Mouse (Mus musculus) CH12.LX (cell line): ENCODE measurements around the gene Arl4c. TPM values are rescaled to one million over a fixed set of nuclear protein-coding genes. Genes with fewer than 3 reads are reported as not detected.

Experiments
- DNase-seq: peaks from one replicate; pipeline ENCODE4 v3.0.0-alpha.2; 2013; ENCODE audit errors: extremely low read depth
- H3K27ac ChIP-seq: 2 replicates; pipeline ENCODE4 v1.5.1; 2012; ENCODE audit warnings: low read depth, mild to moderate bottlenecking, control low read depth, moderate library complexity; ENCODE audit not compliant: insufficient read depth
- H3K27me3 ChIP-seq: replicated peaks from 2 replicates; pipeline ENCODE3; 2012; ENCODE audit warnings: inconsistent platforms
- H3K36me3 ChIP-seq, 2 experiments: replicated peaks in 1 of 2; 2 replicates each; pipeline versions ENCODE3 to v1.6.1; 2012; ENCODE audit warnings: inconsistent platforms in 1 of 2, low read length in 1 of 2, mild to moderate bottlenecking in 1 of 2, mixed read lengths in 1 of 2, moderate library complexity in 1 of 2; ENCODE audit not compliant: control insufficient read depth in 1 of 2, insufficient read depth in 1 of 2
- H3K4me1 ChIP-seq, 2 experiments: 2 replicates each; pipeline ENCODE4 v1.6.1; 2012; ENCODE audit warnings: inconsistent platforms in 1 of 2, moderate library complexity in 1 of 2; ENCODE audit not compliant: insufficient read depth in 2 of 2, control insufficient read depth in 1 of 2
- H3K4me2 ChIP-seq: 2 replicates; pipeline ENCODE4 v1.6.1; 2012; ENCODE audit warnings: low read depth, mild to moderate bottlenecking, control low read depth; ENCODE audit not compliant: poor library complexity, insufficient read depth, severe bottlenecking
- H3K4me3 ChIP-seq, 3 experiments: fragments of 150-350 bp in 1 of 3; sonication (generic) in 1 of 3; replicated peaks in 1 of 3; 2 replicates each; pipeline versions ENCODE3 to v1.5.1; 2011 to 2012; ENCODE audit warnings: low read depth in 2 of 3, low read length in 2 of 3, mild to moderate bottlenecking in 2 of 3, moderate library complexity in 2 of 3, control low read depth in 1 of 3, improper control_type of control experiment in 1 of 3, inconsistent platforms in 1 of 3, mixed read lengths in 1 of 3; ENCODE audit not compliant: poor library complexity in 1 of 3
- H3K79me2 ChIP-seq: replicated peaks from 2 replicates; pipeline ENCODE4 v1.6.1; 2012; ENCODE audit warnings: mild to moderate bottlenecking, moderate library complexity; ENCODE audit not compliant: control insufficient read depth, poor library complexity, insufficient read depth, severe bottlenecking; ENCODE audit errors: extremely low read depth
- H3K9ac ChIP-seq: 2 replicates; pipeline ENCODE4 v1.6.1; 2012; ENCODE audit warnings: low read depth, mild to moderate bottlenecking, control low read depth, moderate library complexity; ENCODE audit not compliant: insufficient read depth
- H3K9me3 ChIP-seq: replicated peaks from 2 replicates; pipeline ENCODE3; 2012; ENCODE audit warnings: low read length, inconsistent platforms, mixed read lengths
- BHLHE40 ChIP-seq: IDR thresholded peaks from 2 replicates; pipeline ENCODE4 v1.6.1; 2011; ENCODE audit warnings: mild to moderate bottlenecking, low read depth, low read length, improper control_type of control experiment
- CHD1 ChIP-seq: IDR thresholded peaks from 2 replicates; pipeline ENCODE4 v1.6.1; 2012; ENCODE audit warnings: low read depth, low read length, improper control_type of control experiment, inconsistent platforms
- CHD2 ChIP-seq: IDR thresholded peaks from 2 replicates; pipeline ENCODE4 v1.6.1; 2011; ENCODE audit warnings: low read length, improper control_type of control experiment
- E2F4 ChIP-seq: IDR thresholded peaks from 2 replicates; pipeline ENCODE4 v1.6.1; 2011; ENCODE audit warnings: low read depth, low read length, improper control_type of control experiment; ENCODE audit not compliant: insufficient replicate concordance
- ELF1 ChIP-seq: IDR thresholded peaks from 2 replicates; pipeline ENCODE4 v1.6.1; 2014; ENCODE audit warnings: low read depth, mild to moderate bottlenecking, inconsistent platforms, low read length, improper control_type of control experiment
- EP300 ChIP-seq: IDR thresholded peaks from 2 replicates; pipeline ENCODE4 v1.6.1; 2011; ENCODE audit warnings: low read length, improper control_type of control experiment
- ETS1 ChIP-seq: conservative IDR thresholded peaks from 2 replicates; pipeline ENCODE4 v1.6.1; 2012; ENCODE audit warnings: low read depth, mild to moderate bottlenecking, inconsistent platforms, low read length, improper control_type of control experiment, moderate library complexity
- KAT2A ChIP-seq: IDR thresholded peaks from 2 replicates; pipeline ENCODE4 v1.6.1; 2012; ENCODE audit warnings: low read length, improper control_type of control experiment, inconsistent platforms; ENCODE audit not compliant: insufficient replicate concordance
- MAFK ChIP-seq: IDR thresholded peaks from 2 replicates; pipeline ENCODE4 v1.6.1; 2011; ENCODE audit warnings: low read length, improper control_type of control experiment; ENCODE audit not compliant: insufficient replicate concordance
- MAX ChIP-seq: IDR thresholded peaks from 2 replicates; pipeline ENCODE4 v1.6.1; 2011; ENCODE audit warnings: low read length, improper control_type of control experiment
- MAZ ChIP-seq: IDR thresholded peaks from 2 replicates; pipeline ENCODE4 v1.6.1; 2012; ENCODE audit warnings: low read depth, mild to moderate bottlenecking, inconsistent platforms, low read length, improper control_type of control experiment, moderate library complexity
- MXI1 ChIP-seq: IDR thresholded peaks from 2 replicates; pipeline ENCODE4 v1.6.1; 2011; ENCODE audit warnings: mild to moderate bottlenecking, low read depth, low read length, improper control_type of control experiment
- NELFE ChIP-seq: IDR thresholded peaks from 2 replicates; pipeline ENCODE4 v1.6.1; 2011; ENCODE audit warnings: low read depth, low read length, improper control_type of control experiment
- NRF1 ChIP-seq: IDR thresholded peaks from 2 replicates; pipeline ENCODE4 v1.6.1; 2014; ENCODE audit warnings: low read depth, mild to moderate bottlenecking, inconsistent platforms, low read length, improper control_type of control experiment, moderate library complexity
- PAX5 ChIP-seq: IDR thresholded peaks from 2 replicates; pipeline ENCODE4 v1.6.1; 2012; ENCODE audit warnings: low read length, inconsistent platforms, mixed read lengths
- POLR2AphosphoS2 ChIP-seq: IDR thresholded peaks from 2 replicates; pipeline ENCODE4 v1.6.1; 2011; ENCODE audit warnings: low read depth, low read length, improper control_type of control experiment
- SMC3 ChIP-seq: IDR thresholded peaks from 2 replicates; pipeline ENCODE4 v1.6.1; 2011; ENCODE audit warnings: low read depth, low read length, improper control_type of control experiment
- TCF12 ChIP-seq: IDR thresholded peaks from 2 replicates; pipeline ENCODE4 v1.6.1; 2014; ENCODE audit warnings: low read depth, mild to moderate bottlenecking, inconsistent platforms, low read length, improper control_type of control experiment
- USF2 ChIP-seq: conservative IDR thresholded peaks from 2 replicates; pipeline ENCODE4 v1.6.1; 2011; ENCODE audit warnings: low read depth, low read length, improper control_type of control experiment
- ZC3H11A ChIP-seq: IDR thresholded peaks from 2 replicates; pipeline ENCODE4 v1.6.1; 2012; ENCODE audit warnings: low read depth, mild to moderate bottlenecking, inconsistent platforms, low read length, improper control_type of control experiment
- ZMIZ1 ChIP-seq: IDR thresholded peaks from 2 replicates; pipeline ENCODE4 v1.6.1; 2012; ENCODE audit warnings: low read depth, mild to moderate bottlenecking, inconsistent platforms, low read length, improper control_type of control experiment
- dilution Hi-C: fragments of 300-500 bp; cut with MboI; formaldehyde crosslinking; loops from 2 replicates; pipeline ENCODE4 v1.14.3; 2020; ENCODE audit warnings: low sequenced_read_pairs; ENCODE audit not compliant: extremely low pct_unique_long_range_greater_than_20kb, extremely low pct_ligation_motif_present
- in situ Hi-C: fragments of 300-500 bp; cut with MboI; formaldehyde crosslinking; loops from 3 replicates; pipeline ENCODE4 v1.14.3; 2019; ENCODE audit warnings: low sequenced_read_pairs, low pct_ligation_motif_present, low pct_unique_long_range_greater_than_20kb, mixed read lengths
- polyA plus RNA-seq: library from polyadenylated mRNA; unstranded; fragments of >175 nt; gene quantifications from 2 replicates; pipeline ENCODE4 v1.2.1, GENCODE M21; 2012; ENCODE audit warnings: low read depth; ENCODE audit not compliant: insufficient read length
- total RNA-seq, 2 experiments: library from RNA; depleted of rRNA; stranded (reverse); fragments of 300-350 nt in 1 of 2; fragments of >200 nt in 1 of 2; gene quantifications; 2 replicates each; pipeline ENCODE4 v1.2.3; 2012 to 2014

Gene Arl4c
- total and polyA plus RNA-seq, 3 experiments, result 25.8 to 33.9 (median 31.6) TPM

DNA sequence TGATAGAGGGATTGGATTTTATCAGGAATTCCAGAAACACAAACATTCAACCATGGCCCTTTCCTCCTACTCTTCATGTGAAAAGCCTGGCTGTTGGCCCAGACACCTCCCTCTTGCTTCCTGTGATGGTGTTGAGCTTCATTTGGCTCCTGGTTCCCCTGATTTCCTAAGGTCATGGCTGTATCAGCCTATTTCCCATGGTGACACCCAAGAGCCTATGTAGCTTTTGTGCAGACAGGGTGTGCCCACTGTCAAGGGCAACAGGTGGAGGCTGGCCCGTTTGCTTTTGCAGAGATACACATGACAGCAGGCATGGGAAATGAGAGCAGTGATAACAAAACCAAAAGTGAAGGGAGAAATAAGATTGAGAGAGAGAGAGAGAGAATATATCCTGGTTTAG lies 76.8 kb downstream of the Arl4c start:
- no peaks in the 10 kb centered on the region for H3K36me3 ChIP-seq
- no peak overlapping the region for H3K27ac ChIP-seq
- H3K4me2 ChIP-seq, result no peak overlapping the region
- H3K27me3 ChIP-seq, result no peaks in the 10 kb centered on the region
- peaks cover 7 to 15% of the 10 kb centered on the region in 2 experiments for H3K4me1 ChIP-seq
- TF ChIP-seq MAX, result no peak
- no peak for TF ChIP-seq POLR2AphosphoS2
- dilution Hi-C loops, result no loop called here
- peaks cover 47% of the 10 kb centered on the region for H3K9me3 ChIP-seq
- H3K9ac ChIP-seq, result no peak overlapping the region
- H3K79me2 ChIP-seq, result no peaks in the 10 kb centered on the region
- in situ Hi-C loops, result no loop called here
- no peak for DNase-seq
- H3K4me3 ChIP-seq, result no peak overlapping the region

DNA sequence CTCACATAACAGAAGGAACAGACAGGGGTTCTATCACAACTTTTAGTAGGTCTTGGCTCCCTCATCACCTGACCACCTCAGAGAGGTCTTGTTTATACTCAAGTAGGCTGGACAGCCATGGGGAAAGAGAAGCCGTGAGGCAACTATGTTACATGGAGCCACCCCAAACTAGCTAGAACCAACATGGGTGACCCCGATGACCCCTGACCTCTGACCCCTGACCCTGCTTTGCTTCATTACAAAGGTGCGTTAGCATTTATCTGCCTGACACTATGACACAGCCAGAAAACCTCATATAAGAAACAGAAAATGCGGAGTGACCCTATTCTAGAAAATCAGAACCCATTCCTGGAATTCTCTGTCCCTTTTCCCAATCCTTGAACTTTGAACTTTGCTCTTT lies 77.6 kb downstream of the Arl4c start:
- H3K4me2 ChIP-seq, result no peak overlapping the region
- no peak for DNase-seq
- no peak for TF ChIP-seq ZC3H11A
- no peak for TF ChIP-seq KAT2A
- TF ChIP-seq ZMIZ1, result no peak
- no peak for TF ChIP-seq PAX5
- TF ChIP-seq ELF1, result no peak
- no peak for TF ChIP-seq BHLHE40
- TF ChIP-seq TCF12, result no peak
- no peak for TF ChIP-seq MAZ
- no peak for TF ChIP-seq NRF1
- no peak for TF ChIP-seq CHD1
- no peak for TF ChIP-seq ETS1
- no peak for TF ChIP-seq CHD2
- TF ChIP-seq MAFK, result no peak
- TF ChIP-seq NELFE, result no peak
- TF ChIP-seq MXI1, result no peak
- no peak for TF ChIP-seq EP300
- TF ChIP-seq POLR2AphosphoS2, result no peak
- TF ChIP-seq USF2, result no peak
- TF ChIP-seq E2F4, result no peak
- TF ChIP-seq SMC3, result no peak
- no peak overlapping the region for H3K4me3 ChIP-seq
- no peaks in the 10 kb centered on the region for H3K36me3 ChIP-seq
- no peaks in the 10 kb centered on the region for H3K27me3 ChIP-seq
- dilution Hi-C loops, result no loop called here
- no peak overlapping the region for H3K9ac ChIP-seq
- H3K27ac ChIP-seq, result no peak overlapping the region
- H3K79me2 ChIP-seq, result no peaks in the 10 kb centered on the region
- H3K9me3 ChIP-seq, result peaks cover 46% of the 10 kb centered on the region
- peaks cover 7 to 15% of the 10 kb centered on the region in 2 experiments for H3K4me1 ChIP-seq
- in situ Hi-C loops, result no loop called here
